Mouse (Mus musculus) lung, adult 2 months (tissue): ENCODE measurements around the gene Ddx28.

Experiments
- CTCF ChIP-seq: fragments of 200-500 bp; IDR thresholded peaks from 2 replicates; pipeline ENCODE4 v1.5.1; 2011; ENCODE audit warnings: mild to moderate bottlenecking, low read length, control low read depth; ENCODE audit not compliant: insufficient read depth
- POLR2A ChIP-seq: fragments of 200-500 bp; IDR thresholded peaks from 2 replicates; pipeline ENCODE4 v1.6.1; 2011; ENCODE audit warnings: low read depth, mild to moderate bottlenecking, control low read depth, low read length, borderline replicate concordance; ENCODE audit errors: extremely low read depth

DNA sequence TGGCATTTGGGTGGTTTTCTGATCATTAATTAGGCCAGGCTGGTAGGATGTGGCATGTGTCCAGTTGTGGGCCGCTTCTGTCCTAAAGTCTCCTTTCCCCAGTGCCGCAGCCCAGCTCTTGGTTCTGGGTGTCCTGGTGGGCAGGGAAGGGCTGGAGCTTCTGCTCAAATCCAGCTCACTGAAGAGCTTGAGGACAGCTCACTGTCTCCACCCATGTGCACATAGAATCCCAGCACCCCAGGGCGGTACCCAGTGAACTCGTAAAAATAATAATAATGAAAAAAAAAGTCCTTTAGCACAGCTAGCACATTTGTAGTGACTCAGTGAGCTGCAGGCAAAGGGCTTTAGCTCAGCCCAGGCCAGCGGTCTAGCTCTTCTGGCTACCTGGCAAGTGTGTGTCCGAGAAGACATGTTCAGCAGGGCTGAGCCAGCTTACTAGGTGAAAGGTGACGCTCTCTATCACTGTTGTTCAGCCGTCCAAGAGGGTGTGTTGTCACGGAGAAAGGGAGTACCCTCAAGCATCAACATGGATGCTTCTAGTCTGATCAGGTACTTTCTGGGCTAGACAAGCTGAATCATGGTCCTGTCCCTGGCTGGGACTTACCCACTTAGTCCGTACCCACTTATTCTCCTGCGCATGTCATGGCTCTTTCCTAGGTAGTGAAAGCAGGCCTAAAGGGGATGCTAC is 35.3 kb upstream of the Ddx28 start:
- TF ChIP-seq CTCF (no peak), POLR2A (no peak)
